Mouse (Mus musculus): Measurements from ENCODE around the gene Ctnnd2.

DNA sequence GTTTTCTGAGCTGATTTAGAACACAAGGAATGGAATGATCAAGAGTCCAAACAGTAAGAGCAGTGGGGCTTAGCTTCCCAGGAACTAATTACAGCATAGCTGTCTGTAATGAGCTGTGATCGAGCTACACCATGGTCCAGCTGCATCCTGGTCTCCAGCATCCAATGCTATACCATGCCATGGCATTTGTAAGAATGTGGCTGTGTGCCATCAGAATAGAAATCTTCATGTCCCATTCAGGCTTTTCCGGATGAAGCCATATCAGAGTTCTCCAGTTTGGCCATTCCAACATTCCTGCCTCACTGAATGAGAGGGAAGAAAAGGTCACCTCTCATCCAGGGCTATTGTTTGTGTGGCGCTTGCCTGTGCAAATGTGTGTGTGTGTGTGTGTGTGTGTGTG lies 823.0 kb downstream of the Ctnnd2 start:
- TF ChIP-seq EP300 (IDR thresholded peaks at IDR 0.05; ENCODE audit: insufficient read depth, low read depth, low read length) (no peak), CTCF (IDR thresholded peaks at IDR 0.05) (no peak)
